Mouse (Mus musculus): Measurements from ENCODE around the gene Gm8094.
"Not testable (repeated sequence)": the region's sequence is repeated elsewhere in the genome, so short reads cannot be mapped to it uniquely, and the experiment has no call there.

Gene Gm8094

GRCm38 (mm10) chr14:43076543-43076942, at the start of gene Gm8094:
TSS of gene Gm8094 (minus strand) at chr14:43076643.
- not testable (repeated sequence) for DNase-seq

- DNase-seq, result not testable (repeated sequence)
Measured at GRCm38 (mm10) chr14:43119673-43120072, 43.2 kb upstream of the Gm8094 start.

GRCm38 (mm10) chr14:43100301-43100700, 23.9 kb upstream of the Gm8094 start, which contains the start of gene Gm8104:
TSS of gene Gm8104 (plus strand) at chr14:43100601.
- DNase-seq, result not testable (repeated sequence)

- DNase-seq, result not testable (repeated sequence)
Measured at GRCm38 (mm10) chr14:43089103-43089919, 12.9 kb upstream of the Gm8094 start.

- DNase-seq, result not testable (repeated sequence)
Measured at GRCm38 (mm10) chr14:43084936-43085730, 8.7 kb upstream of the Gm8094 start.

- DNase-seq, result not testable (repeated sequence)
Measured at GRCm38 (mm10) chr14:43060179-43060578, 16.3 kb downstream of the Gm8094 start.

- not testable (repeated sequence) for DNase-seq
Measured at GRCm38 (mm10) chr14:43058063-43058462, 18.4 kb downstream of the Gm8094 start.

Data from cerebellum, postnatal 10 days (tissue).